Mouse (Mus musculus) c-Kit-positive CD71-positive TER-119-positive erythroid progenitor cells, embryonic 14.5 days (primary cell): ENCODE measurements at regions not wholly inside any gene's neighbourhood (a gene's known extent, or its start where the extent isn't known, plus 50 kb on each side); places are given as distances from the start of the nearest gene placed in this dataset.

ENCODE experiments used
- DNase-seq: peaks from one replicate; pipeline ENCODE4 v3.0.0-alpha.2; 2013; ENCODE audit warnings: low spot score

GRCm38 (mm10) chr12:71624076-71624475 lies 206.8 kb upstream of the Daam1 start:
- DNase-seq: no peak

GRCm38 (mm10) chr12:71624676-71625075 lies 206.2 kb upstream of the Daam1 start:
- DNase-seq: no peak

- DNase-seq: no peak
These were observed 205.8 kb upstream of the Daam1 start for GRCm38 (mm10) chr12:71625115-71625514.

DNA sequence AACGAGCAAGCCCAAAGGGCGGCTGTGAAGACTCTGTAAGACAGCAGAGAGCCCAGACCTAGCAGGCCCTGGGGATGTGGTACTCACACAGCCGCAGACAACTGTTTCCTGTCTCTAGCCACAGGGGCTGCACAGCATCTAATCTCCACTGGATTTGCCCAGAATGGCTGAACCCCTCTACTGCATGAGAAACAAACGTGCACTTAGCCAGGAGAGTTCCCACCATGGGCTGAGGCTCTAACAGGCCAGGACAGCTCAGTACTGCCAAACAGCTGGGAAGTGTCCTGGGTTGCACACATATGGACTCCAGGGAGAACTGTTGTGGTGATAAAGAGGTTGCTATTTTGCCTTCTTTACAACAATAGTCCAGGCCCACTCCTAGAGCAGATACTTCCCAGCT lies 204.1 kb upstream of the Daam1 start:
- no peak for DNase-seq

DNA sequence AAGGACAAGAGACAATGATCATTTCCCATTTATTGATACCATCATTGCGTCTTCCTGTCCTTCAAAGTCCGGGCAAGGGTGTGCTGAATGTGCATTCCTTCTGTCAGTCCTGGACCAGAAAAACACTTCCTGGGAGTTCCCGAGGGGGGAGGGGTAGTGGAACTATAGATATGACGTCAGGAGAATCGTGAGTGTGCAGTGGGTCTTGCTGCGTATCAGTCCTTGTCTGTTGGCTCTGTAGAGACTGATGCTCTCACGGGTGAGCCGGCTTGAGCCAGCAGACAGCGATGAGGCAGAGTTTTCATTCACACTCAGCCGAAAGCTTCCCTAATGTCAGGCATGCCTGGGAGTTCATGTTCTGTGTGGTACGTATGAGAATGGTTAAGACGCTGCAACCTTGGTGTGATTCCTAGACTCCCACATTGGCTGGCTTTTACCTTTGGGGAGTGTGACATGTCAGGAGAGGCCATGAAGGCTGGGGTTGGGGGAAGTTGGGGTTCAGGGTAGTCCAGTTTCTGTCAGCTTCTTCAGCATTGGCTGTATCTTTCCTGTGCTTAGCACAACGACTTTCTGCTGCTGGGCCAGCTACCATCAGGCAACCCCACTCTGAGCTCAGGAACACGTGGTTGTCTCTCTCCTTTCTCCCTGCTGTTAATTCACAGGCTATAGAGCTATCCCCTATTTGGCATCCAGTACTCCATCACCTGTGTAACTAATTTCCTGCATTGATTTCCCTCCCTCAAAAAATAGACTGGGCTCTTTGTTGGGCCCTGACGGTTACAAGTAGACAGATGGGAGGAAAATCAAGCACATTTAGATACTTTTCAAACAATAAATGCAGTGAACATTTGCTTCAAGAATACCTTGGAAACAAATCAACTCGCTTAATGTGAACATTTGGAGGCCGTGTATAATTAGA lies 203.2 kb upstream of the Daam1 start:
- no peak for DNase-seq

DNA sequence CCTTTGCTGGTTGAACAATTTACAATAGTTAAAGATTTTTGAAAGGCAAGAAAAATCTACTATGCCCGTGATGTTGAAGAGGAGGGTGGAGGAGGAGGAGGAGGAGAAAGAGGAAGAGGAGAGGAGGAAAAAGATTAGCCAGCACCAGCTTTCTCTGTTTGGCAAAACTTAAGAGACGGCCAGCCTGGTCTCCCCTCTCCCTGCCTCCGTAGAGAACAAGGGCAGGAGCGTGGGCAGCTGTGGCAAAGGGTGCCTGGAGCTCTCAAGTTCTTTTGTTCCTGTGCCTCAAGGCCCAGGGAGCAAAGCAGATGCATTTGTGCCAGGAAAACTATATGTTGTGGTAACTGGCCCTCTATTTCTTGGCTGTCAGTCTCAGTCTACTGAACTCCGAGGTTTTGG lies 202.5 kb upstream of the Daam1 start:
- no peak for DNase-seq

DNA sequence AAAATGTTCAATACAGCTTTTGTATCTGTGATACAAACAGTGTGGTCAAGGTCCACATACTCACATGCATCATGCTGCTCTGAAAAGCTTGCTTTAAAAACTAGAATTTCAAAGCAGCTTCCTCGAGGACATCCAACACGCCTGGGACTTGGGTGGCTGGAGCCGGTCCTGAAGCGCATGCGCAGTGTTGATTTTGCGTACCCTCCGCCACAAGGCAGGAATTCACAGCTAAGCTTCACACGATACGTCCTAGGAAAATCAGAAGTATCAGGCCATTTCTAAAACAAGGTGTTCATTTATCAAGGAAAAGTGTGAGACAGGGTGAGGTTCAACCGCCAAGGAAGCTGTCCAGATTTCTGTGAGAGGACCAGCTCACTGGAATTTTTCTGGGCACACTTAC lies 202.1 kb upstream of the Daam1 start:
- DNase-seq: no peak

DNA sequence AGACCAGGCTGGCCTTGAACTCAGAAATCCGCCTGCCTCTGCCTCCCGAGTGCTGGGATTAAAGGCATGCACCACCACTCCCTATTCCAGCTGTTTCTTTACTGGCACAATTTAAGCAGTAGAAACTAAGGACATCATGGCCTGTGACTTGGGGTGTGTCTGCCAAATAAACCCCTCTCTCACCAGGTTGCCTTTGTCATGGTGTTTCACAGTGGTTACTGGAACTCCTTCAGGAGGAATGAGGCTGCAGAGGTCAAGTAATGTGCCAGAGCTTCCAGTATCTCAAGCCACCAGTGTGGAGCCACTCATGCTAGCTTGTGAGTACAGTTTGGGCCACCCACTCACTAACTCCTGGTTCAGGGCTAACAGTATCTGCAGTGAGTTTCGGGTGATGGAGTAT lies 200.5 kb upstream of the Daam1 start:
- DNase-seq: no peak

GRCm38 (mm10) chr12:71636300-71636699 lies 194.6 kb upstream of the Daam1 start:
- no peak for DNase-seq

GRCm38 (mm10) chr12:71637248-71637647 lies 193.6 kb upstream of the Daam1 start:
- DNase-seq: no peak

- DNase-seq: no peak
These were observed 192.6 kb upstream of the Daam1 start for GRCm38 (mm10) chr12:71638246-71638645.

DNA sequence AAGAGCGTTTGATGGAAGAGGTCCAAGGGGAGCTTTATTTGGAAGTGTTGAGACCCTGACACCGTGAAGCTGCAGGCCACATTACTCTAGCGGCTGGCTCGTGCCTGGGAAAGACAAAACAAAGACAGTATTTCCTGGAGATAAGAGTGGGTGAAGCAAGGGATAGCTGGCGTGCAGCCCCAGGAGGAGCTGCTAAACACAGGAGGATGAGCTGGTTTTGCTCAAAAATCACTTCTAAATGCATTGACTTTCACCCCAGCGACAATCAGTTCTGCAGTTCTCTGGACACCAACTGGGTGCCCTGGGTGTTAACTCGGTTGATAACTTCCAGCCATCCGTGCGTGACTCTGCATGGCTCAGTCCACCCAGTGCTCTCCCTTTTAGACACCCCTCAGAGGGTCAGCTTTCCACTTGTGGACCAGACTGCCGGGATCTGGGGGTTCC lies 190.8 kb upstream of the Daam1 start:
- DNase-seq: no peak

DNA sequence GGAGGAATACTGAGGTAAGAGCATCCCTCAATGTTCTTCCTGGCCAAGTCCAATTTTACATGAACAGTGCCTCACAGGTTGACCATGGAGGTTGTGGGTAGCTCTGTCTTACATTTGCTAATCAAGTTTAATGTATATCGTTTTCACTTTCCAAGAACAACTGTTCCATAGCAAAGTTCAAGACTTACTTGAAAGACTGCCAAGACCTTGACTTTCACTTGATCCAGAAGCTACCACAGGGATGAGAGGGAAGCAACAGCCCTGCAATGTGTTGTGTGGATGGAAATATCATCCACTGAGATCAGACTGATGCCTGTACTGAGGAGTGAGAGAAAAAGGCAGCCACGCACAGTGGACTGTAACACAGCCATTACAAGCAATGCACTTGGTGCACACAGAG lies 189.4 kb upstream of the Daam1 start:
- no peak for DNase-seq

DNA sequence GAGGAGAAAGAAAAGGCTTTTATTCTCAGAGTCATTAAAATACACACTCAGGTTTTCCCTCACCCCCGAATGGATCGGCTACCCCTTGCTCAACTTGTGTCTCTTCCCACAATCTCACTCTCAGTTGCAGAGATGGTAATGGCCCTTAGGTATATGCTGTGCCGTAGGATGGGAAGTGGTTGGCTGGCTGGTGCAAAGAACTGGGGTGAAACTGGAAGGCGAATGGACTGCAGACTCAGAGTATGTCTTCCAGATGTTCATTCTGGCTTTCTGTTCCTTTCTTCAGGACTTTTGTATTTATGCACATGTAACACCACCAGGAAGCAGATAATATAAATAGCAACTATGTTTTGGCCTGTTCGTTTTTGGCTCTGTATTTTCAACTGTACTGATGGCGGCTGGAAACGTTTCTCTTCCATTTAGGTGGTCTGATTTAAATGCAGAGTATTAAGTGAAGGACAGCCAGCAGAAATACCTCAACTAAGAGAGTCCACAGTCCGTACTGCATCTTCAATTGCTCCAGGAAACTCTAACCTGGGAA lies 188.0 kb upstream of the Daam1 start:
- no peak for DNase-seq

- DNase-seq: no peak
These were observed 179.6 kb upstream of the Daam1 start for GRCm38 (mm10) chr12:71651251-71651650.

- DNase-seq: no peak
These were observed 137.4 kb upstream of the Daam1 start for GRCm38 (mm10) chr12:71693346-71694038.

- no peak for DNase-seq
These were observed 129.1 kb upstream of the Daam1 start for GRCm38 (mm10) chr12:71701753-71702152.

- DNase-seq: no peak
These were observed 128.7 kb upstream of the Daam1 start for GRCm38 (mm10) chr12:71702181-71702580.

DNA sequence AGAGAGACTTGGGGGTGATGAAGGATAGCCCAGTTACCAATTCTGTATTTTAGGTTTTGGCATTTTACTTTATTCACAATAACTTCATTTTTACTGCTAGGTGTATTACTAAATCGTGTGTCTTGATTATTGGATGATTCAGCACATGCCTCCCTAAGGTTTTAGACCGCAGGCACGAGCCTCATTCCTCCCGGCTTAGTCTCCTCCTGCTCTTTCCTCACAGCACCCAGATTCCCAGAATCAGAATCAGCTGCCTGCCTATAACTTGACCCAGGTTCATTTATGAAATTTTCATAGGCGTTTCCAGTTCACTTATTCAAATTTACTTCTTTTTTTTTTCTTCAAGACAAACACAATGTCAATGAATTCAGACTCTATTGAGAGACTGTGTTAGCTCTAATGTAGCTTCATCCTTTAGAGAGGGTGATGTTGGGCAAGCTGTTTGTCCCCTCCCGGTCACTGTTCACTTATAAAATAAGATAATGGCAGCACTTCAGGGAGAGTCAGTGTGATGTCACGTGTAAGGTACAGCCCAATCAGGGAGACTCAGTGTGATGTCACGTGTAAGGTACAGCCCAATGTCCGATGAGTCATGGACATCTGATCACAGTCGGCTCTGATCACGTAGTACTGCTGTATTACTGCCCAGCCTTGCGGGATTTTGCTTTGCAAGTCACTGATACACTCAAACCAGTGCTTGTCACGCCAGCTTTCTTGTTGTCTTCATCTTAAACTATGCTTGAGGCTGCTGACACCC lies 127.6 kb upstream of the Daam1 start:
- no peak for DNase-seq

DNA sequence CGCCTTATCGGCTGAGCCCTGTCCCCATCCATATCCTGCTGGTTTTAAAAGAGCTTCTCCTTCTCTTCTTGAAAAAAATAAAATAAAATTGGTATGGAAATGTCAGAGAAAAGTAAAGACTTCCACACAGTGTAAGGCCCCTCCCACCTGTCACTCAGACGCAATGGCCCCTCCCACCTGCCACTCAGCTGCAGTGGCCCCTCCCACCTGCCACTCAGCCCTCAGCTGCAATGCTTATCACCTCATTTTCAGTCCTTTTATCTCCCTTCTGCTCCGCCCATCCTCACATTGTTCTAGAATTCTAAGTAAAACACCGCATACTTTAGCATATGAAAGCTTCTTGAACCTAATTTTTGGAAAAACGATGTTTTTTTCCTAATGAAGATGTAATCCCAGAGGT lies 126.4 kb upstream of the Daam1 start:
- DNase-seq: peak; percentile 7

DNA sequence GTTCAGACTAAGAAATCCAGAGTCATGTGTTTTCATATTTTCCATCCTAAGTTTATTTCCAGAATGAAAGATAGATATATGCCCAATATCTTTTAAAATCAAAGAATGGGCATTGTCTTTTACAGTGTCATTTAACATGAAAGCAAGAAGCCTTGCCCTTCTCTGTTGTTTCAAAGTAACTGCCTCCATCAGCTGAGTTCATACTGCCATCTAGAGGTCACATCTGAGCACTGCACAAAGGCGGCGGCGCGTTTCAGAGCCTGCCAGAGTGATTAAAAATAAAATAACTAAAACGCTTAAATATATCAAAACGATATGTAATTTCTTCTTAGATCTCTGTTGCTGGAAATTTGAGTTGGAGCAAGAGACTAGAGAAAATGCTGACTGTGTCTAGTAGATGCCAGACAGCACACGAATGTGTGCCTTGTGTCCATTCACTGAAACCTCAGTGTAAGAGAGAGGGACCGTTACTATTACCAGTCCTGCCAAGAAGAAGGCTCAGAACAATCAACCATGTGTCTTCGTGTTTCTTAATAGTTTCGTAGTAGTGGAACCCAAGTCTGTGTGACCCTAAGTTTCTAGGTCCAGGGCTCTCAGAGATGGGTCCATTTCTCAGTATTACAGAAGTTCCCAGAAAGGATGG lies 123.0 kb upstream of the Daam1 start:
- peak; percentile 17 for DNase-seq

- DNase-seq: no peak
These were observed 116.3 kb upstream of the Daam1 start for GRCm38 (mm10) chr12:71714606-71715005.
